Mouse (Mus musculus): ENCODE results near the gene Exosc5. TPM values are rescaled to one million over a fixed set of nuclear protein-coding genes. Genes with fewer than 3 reads are reported as not detected.

Gene Exosc5
- total and polyA plus RNA-seq, 3 experiments = 105 to 125 (median 123) TPM

- TF ChIP-seq ZKSCAN1 (IDR thresholded peaks at IDR 0.05; ENCODE audit: borderline replicate concordance, low read depth, low read length) (no peak), ELF1 (IDR thresholded peaks at IDR 0.05; ENCODE audit: low read depth, low read length) (peak; percentile 81), CTCF (conservative IDR thresholded peaks at IDR 0.05 in 1 of 2, IDR thresholded peaks at IDR 0.05 in 1 of 2; ENCODE audit: low read depth in 2 of 2, low read length in 2 of 2) (peak in 1 of 2 experiments; percentile 10; a peak in 1 of 4 replicates), TCF12 (IDR thresholded peaks at IDR 0.05; ENCODE audit: low read depth, low read length) (peak; percentile 80), MAZ (IDR thresholded peaks at IDR 0.05; ENCODE audit: low read depth, low read length) (peak; percentile 78; the same call in 1 of the 2 replicates), MXI1 (IDR thresholded peaks at IDR 0.05; ENCODE audit: low read depth, low read length) (peak; percentile 99), PAX5 (IDR thresholded peaks at IDR 0.05; ENCODE audit: low read length) (no peak), ETS1 (conservative IDR thresholded peaks at IDR 0.05; ENCODE audit: low read depth, low read length) (peak; percentile 41), TBP (conservative IDR thresholded peaks at IDR 0.05; ENCODE audit: low read depth, low read length) (peak; percentile 79)
Observed at GRCm38 (mm10) chr7:25618865-25619721, 39.9 kb upstream of the Exosc5 start, which contains the start of gene Dmac2 (continued).

GRCm38 (mm10) chr7:25619722-25619991, 39.3 kb upstream of the Exosc5 start:
- Histone ChIP-seq H3K27me3 (replicated peaks) (peaks cover 7% of the 10 kb centered on the region), H3K4me2 (ENCODE audit: insufficient read depth, low read depth, poor library complexity, severe bottlenecking) (peak overlapping the region; percentile 65), H3K4me3 (replicated peaks in 1 of 3; ENCODE audit: low read depth in 2 of 3, low read length in 2 of 3, poor library complexity in 1 of 3) (peak overlapping the region; percentile 71 to 92 (median 83)), H3K36me3 (replicated peaks in 1 of 2; ENCODE audit: control insufficient read depth in 1 of 2, insufficient read depth in 1 of 2, low read length in 1 of 2) (peaks cover 18 to 43% of the 10 kb centered on the region in 2 experiments), H3K9ac (ENCODE audit: insufficient read depth, low read depth) (peak overlapping the region; percentile 47), H3K9me3 (replicated peaks; ENCODE audit: low read length) (no peaks in the 10 kb centered on the region), H3K4me1 (ENCODE audit: control insufficient read depth in 1 of 2, insufficient read depth in 2 of 2) (peaks cover 4 to 16% of the 10 kb centered on the region in 2 experiments), H3K27ac (ENCODE audit: insufficient read depth, low read depth) (no peak overlapping the region), H3K79me2 (replicated peaks; ENCODE audit: control insufficient read depth, extremely low read depth, insufficient read depth, poor library complexity, severe bottlenecking) (no peaks in the 10 kb centered on the region)
- DNase-seq (ENCODE audit: extremely low read depth) = no peak
- TF ChIP-seq BHLHE40 (IDR thresholded peaks at IDR 0.05; ENCODE audit: low read depth, low read length) (no peak), ZMIZ1 (IDR thresholded peaks at IDR 0.05; ENCODE audit: low read depth, low read length) (no peak), TCF12 (IDR thresholded peaks at IDR 0.05; ENCODE audit: low read depth, low read length) (no peak), MYC (IDR thresholded peaks at IDR 0.05; ENCODE audit: low read depth, low read length) (no peak), ZC3H11A (IDR thresholded peaks at IDR 0.05; ENCODE audit: low read depth, low read length) (no peak), CHD1 (IDR thresholded peaks at IDR 0.05; ENCODE audit: low read depth, low read length) (no peak), PAX5 (IDR thresholded peaks at IDR 0.05; ENCODE audit: low read length) (no peak), MAX (IDR thresholded peaks at IDR 0.05; ENCODE audit: low read length) (no peak), POLR2A (IDR thresholded peaks at IDR 0.05; ENCODE audit: low read depth, low read length) (no peak), JUN (IDR thresholded peaks at IDR 0.05; ENCODE audit: insufficient read depth, low read depth, low read length) (no peak), E2F4 (IDR thresholded peaks at IDR 0.05; ENCODE audit: insufficient replicate concordance, low read depth, low read length) (no peak), RCOR1 (conservative IDR thresholded peaks at IDR 0.05; ENCODE audit: low read depth, low read length) (no peak), RAD21 (IDR thresholded peaks at IDR 0.05; ENCODE audit: low read depth, low read length) (no peak), KAT2A (IDR thresholded peaks at IDR 0.05; ENCODE audit: insufficient replicate concordance, low read length) (no peak), ZNF384 (IDR thresholded peaks at IDR 0.05; ENCODE audit: low read depth, low read length) (no peak), UBTF (IDR thresholded peaks at IDR 0.05; ENCODE audit: low read depth, low read length) (no peak), IRF4 (IDR thresholded peaks at IDR 0.05; ENCODE audit: low read depth, low read length) (no peak)
- dilution Hi-C loops (cut with MboI; ENCODE audit: extremely low pct_ligation_motif_present, extremely low pct_unique_long_range_greater_than_20kb, low sequenced_read_pairs) = no loop called here
- in situ Hi-C loops (cut with MboI; ENCODE audit: low pct_ligation_motif_present, low pct_unique_long_range_greater_than_20kb, low sequenced_read_pairs) = no loop called here
